Mouse (Mus musculus) limb, embryonic 11.5 days (tissue): Measurements from ENCODE around the gene Numa1. TPM values are rescaled to one million over a fixed set of nuclear protein-coding genes. Genes with fewer than 3 reads are reported as not detected.
"Not testable (repeated sequence)": the region's sequence is repeated elsewhere in the genome, so short reads cannot be mapped to it uniquely, and the experiment has no call there.

Experiments used
- ATAC-seq: fragments of 200-750 bp; cut with Nextera tagmentation; 2 replicates; pipeline ENCODE4 v1.8.0; 2017; ENCODE audit warnings: low read depth; ENCODE audit not compliant: insufficient number of reproducible peaks, low FRiP score, low TSS enrichment
- DNase-seq: peaks from one replicate; pipeline ENCODE4 v3.0.0-alpha.2; 2015; ENCODE audit warnings: low spot score
- H3K27ac ChIP-seq: fragments of 300-500 bp; sonication (generic); replicated peaks from 2 replicates; pipeline ENCODE4 v1.5.1; 2014; ENCODE audit warnings: low read depth, mild to moderate bottlenecking, low read length
- H3K27me3 ChIP-seq: fragments of 300-500 bp; sonication (generic); 2 replicates; pipeline ENCODE4 v1.6.1; 2014; ENCODE audit warnings: mild to moderate bottlenecking, low read length, mixed read lengths; ENCODE audit not compliant: control insufficient read depth, insufficient read depth
- H3K36me3 ChIP-seq: fragments of 300-500 bp; sonication (generic); 2 replicates; pipeline ENCODE4 v1.6.1; 2014; ENCODE audit warnings: mild to moderate bottlenecking, low read length, moderate library complexity, mixed read lengths; ENCODE audit not compliant: control insufficient read depth, insufficient read depth
- H3K4me1 ChIP-seq: fragments of 300-500 bp; sonication (generic); 2 replicates; pipeline ENCODE4 v1.6.1; 2014; ENCODE audit warnings: low read length, mixed read lengths; ENCODE audit not compliant: control insufficient read depth, insufficient read depth
- H3K4me2 ChIP-seq: fragments of 300-500 bp; sonication (generic); 2 replicates; pipeline ENCODE4 v1.6.1; 2014; ENCODE audit warnings: low read depth, mild to moderate bottlenecking, moderate library complexity; ENCODE audit not compliant: severe bottlenecking
- H3K4me3 ChIP-seq: fragments of 300-500 bp; sonication (generic); 2 replicates; pipeline ENCODE4 v1.5.1; 2014; ENCODE audit warnings: low read depth, low read length
- H3K9ac ChIP-seq: fragments of 300-500 bp; sonication (generic); 2 replicates; pipeline ENCODE4 v1.6.1; 2014; ENCODE audit warnings: mild to moderate bottlenecking, low read length
- H3K9me3 ChIP-seq: fragments of 300-500 bp; sonication (generic); 2 replicates; pipeline ENCODE4 v1.6.1; 2016; ENCODE audit warnings: low read length; ENCODE audit not compliant: control insufficient read depth
- WGBS: fragments of 180-500 bp; shearing (Covaris S2); extraction: QIAGEN DNeasy Blood & Tissue Kit; methylation state at CpG from one replicate; pipeline ENCODE4 v1.1.7; 2014; 5-methylcytosine and 5-hydroxymethylcytosine counted together
- polyA plus RNA-seq: library from polyadenylated mRNA; unstranded; fragments of >200 nt; fragmentation: Nextera tagmentation; extraction: Ambion mirVana; gene quantifications from 2 replicates; pipeline ENCODE4 v1.2.1, GENCODE M21; 2014

Gene Numa1
- polyA plus RNA-seq, 1 experiment from 2014 or later: 130 TPM

- no peaks in the 10 kb centered on the region for H3K9me3 ChIP-seq
- H3K27ac ChIP-seq: no peak overlapping the region
- 78% methylated on average over 2 of the region's 2 CpGs for WGBS
- DNase-seq (no peak), ATAC-seq (no peak)
- no peak overlapping the region for H3K9ac ChIP-seq
- no peak overlapping the region for H3K4me3 ChIP-seq
- no peak overlapping the region for H3K4me2 ChIP-seq
- peaks cover 12% of the 10 kb centered on the region for H3K36me3 ChIP-seq
- 0 out of 2 replicates have a peak, but pooled peaks cover 8% of the 10 kb centered on the region for H3K4me1 ChIP-seq
- no peaks in the 10 kb centered on the region for H3K27me3 ChIP-seq
These were observed 108.4 kb downstream of the Numa1 start for GRCm38 (mm10) chr7:102042314-102042713.

- not testable (repeated sequence) for H3K4me3 ChIP-seq, ATAC-seq, H3K27me3 ChIP-seq, H3K27ac ChIP-seq, H3K36me3 ChIP-seq, DNase-seq, H3K9ac ChIP-seq, H3K4me1 ChIP-seq, H3K4me2 ChIP-seq, H3K9me3 ChIP-seq
These were observed 114.6 kb downstream of the Numa1 start for GRCm38 (mm10) chr7:102048524-102048923.

- H3K4me3 ChIP-seq: no peak overlapping the region
These were observed 127.4 kb downstream of the Numa1 start for GRCm38 (mm10) chr7:102061353-102061752.

GRCm38 (mm10) chr7:102062203-102062602 lies 128.3 kb downstream of the Numa1 start:
- peaks cover 11% of the 10 kb centered on the region for H3K4me1 ChIP-seq
- H3K36me3 ChIP-seq: no peaks in the 10 kb centered on the region; the same call in 1 of the 2 replicates
- WGBS: 92% methylated on average over 1 of the region's 1 CpGs
- H3K4me2 ChIP-seq: no peak overlapping the region
- H3K9me3 ChIP-seq: no peaks in the 10 kb centered on the region
- H3K27me3 ChIP-seq: no peaks in the 10 kb centered on the region
- H3K9ac ChIP-seq: no peak overlapping the region
- H3K4me3 ChIP-seq: no peak overlapping the region
- DNase-seq (no peak), ATAC-seq (no peak)
- H3K27ac ChIP-seq: no peak overlapping the region

More at GRCm38 (mm10) chr7:102061353-102061752, 127.4 kb downstream of the Numa1 start:
- Histone ChIP-seq H3K36me3 (no peaks in the 10 kb centered on the region; the same call in 1 of the 2 replicates), H3K27ac (no peak overlapping the region), H3K27me3 (no peaks in the 10 kb centered on the region), H3K4me2 (no peak overlapping the region), H3K9ac (no peak overlapping the region), H3K9me3 (no peaks in the 10 kb centered on the region), H3K4me1 (peaks cover 9% of the 10 kb centered on the region)
- DNase-seq: no peak
- 86% methylated on average over 3 of the region's 3 CpGs for WGBS
- ATAC-seq: no peak

GRCm38 (mm10) chr7:102063891-102064290 lies 130.0 kb downstream of the Numa1 start:
- H3K4me3 ChIP-seq: peak overlapping the region; percentile 71
- 90% methylated on average over 9 of the region's 9 CpGs for WGBS

More at GRCm38 (mm10) chr7:102063891-102064290, 130.0 kb downstream of the Numa1 start:
- Histone ChIP-seq H3K27me3 (no peaks in the 10 kb centered on the region), H3K27ac (no peak overlapping the region), H3K9ac (no peak overlapping the region), H3K9me3 (no peaks in the 10 kb centered on the region), H3K4me2 (peak overlapping the region; percentile 77), H3K36me3 (no peaks in the 10 kb centered on the region; the same call in 1 of the 2 replicates), H3K4me1 (peaks cover 11% of the 10 kb centered on the region)
- DNase-seq (no peak), ATAC-seq (no peak)

Other genes starting within 250 kb of the Numa1 start
- gene Phox2a, start 115.8 kb upstream of the Numa1 start, polyA plus RNA-seq: not detected in 2 replicates
- gene Inppl1, start 95.9 kb upstream of the Numa1 start, polyA plus RNA-seq: 44.8 and 49.7 TPM in 2 replicates
- gene Folr2, start 76.9 kb upstream of the Numa1 start, polyA plus RNA-seq: 0.33 and 0.48 TPM in 2 replicates
- 97.6 and 98.8 TPM in 2 replicates for gene Anapc15, start 70.4 kb upstream of the Numa1 start, polyA plus RNA-seq
- not detected in 2 replicates for gene Folr1, start 63.3 kb upstream of the Numa1 start, polyA plus RNA-seq
- gene Lamtor1, start 28.2 kb upstream of the Numa1 start, polyA plus RNA-seq: 139 and 150 TPM in 2 replicates
- 0.40 and 0.78 TPM in 2 replicates for gene Tomt, start 27.8 kb upstream of the Numa1 start, polyA plus RNA-seq
- gene Lrrc51, start 216 bp upstream of the Numa1 start, polyA plus RNA-seq: 13.2 TPM in 2 replicates
- gene Il18bp, start 84.6 kb downstream of the Numa1 start, polyA plus RNA-seq: 3.1 and 3.9 TPM in 2 replicates
- gene Rnf121, start 131.4 kb downstream of the Numa1 start, polyA plus RNA-seq: 29.0 and 30.3 TPM in 2 replicates
- gene Xndc1, start 131.4 kb downstream of the Numa1 start, polyA plus RNA-seq: 30.0 and 30.3 TPM in 2 replicates
- 1.6 and 2.4 TPM in 2 replicates for gene Xntrpc, start 131.6 kb downstream of the Numa1 start, polyA plus RNA-seq
- not detected in 2 replicates for gene Trpc2, start 149.0 kb downstream of the Numa1 start, polyA plus RNA-seq
- gene Art1, start 167.6 kb downstream of the Numa1 start, polyA plus RNA-seq: 0.67 and 2.1 TPM in 2 replicates
- gene Art5, start 175.4 kb downstream of the Numa1 start, polyA plus RNA-seq: 4.9 and 5.8 TPM in 2 replicates
- 0.28 TPM in 1 of 2 replicates, not detected in the other for gene Chrna10, start 182.7 kb downstream of the Numa1 start, polyA plus RNA-seq